ENCODE assay signal across 8 mouse cellular contexts in the genomic region with DNA sequence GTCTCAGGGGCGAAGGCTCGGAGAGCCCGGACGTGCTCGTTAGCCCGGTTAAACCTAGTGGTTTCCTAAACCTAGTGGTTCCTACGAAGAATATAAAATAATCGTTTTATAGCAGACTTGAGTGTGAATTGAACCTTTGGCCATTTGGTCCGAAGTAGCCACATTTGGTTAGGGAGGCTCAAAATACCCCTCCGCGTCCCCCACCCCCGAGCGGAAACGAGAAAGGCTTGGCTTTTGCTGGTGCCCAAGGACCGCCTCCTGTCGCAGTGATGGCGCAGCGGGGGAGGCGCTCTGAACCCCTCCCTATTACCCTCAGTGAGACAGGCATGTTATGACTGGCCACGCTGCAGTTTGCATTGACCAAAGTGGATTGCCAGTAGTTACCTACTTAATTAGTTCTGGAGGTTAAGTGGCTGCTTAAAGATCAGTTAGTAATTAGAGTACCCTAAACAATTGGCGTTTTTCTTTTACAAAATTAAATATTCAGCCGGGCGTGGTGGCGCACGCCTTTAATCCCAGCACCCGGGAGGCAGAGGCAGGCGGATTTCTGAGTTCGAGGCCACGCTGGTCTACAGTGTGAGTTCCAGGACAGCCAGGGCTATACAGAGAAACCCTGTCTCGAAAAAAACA. TPM values are rescaled to one million over a fixed set of nuclear protein-coding genes. Genes with fewer than 3 reads are reported as not detected.
A peak's percentile ranks its signal among the peaks of the same experiment; 100 is the strongest.
DNase-seq lines count a peak whose midpoint lies in the region; ATAC-seq and TF ChIP-seq lines count a peak whose summit lies in the region.

No protein-coding gene starts in this region.

- H3K4me3 ChIP-seq in gastrocnemius, adult 2 months: peak overlapping the region; percentile 75
- peak overlapping the region; percentile 90 for H3K4me3 ChIP-seq in hindbrain, postnatal 0 days (ENCODE audit: low read length)
- peak overlapping the region; percentile 98 for H3K4me3 ChIP-seq in megakaryocyte, embryonic 14.5 days (replicated peaks)

- no peaks in the 10 kb centered on the region for H3K9me3 ChIP-seq in hindbrain, postnatal 0 days (ENCODE audit: low read length)
- no peaks in the 10 kb centered on the region for H3K9me3 ChIP-seq in megakaryocyte, embryonic 14.5 days

- peak overlapping the region; percentile 89 for H3K4me2 ChIP-seq in hindbrain, postnatal 0 days (ENCODE audit: low read depth, low read length)

- H3K36me3 ChIP-seq in hindbrain, postnatal 0 days (ENCODE audit: insufficient read depth, low read length): peaks cover 19% of the 10 kb centered on the region
- peaks cover 38% of the 10 kb centered on the region for H3K36me3 ChIP-seq in megakaryocyte, embryonic 14.5 days (replicated peaks; ENCODE audit: low read length)

- intact Hi-C loops in gastrocnemius, adult 2 months (cut with DNase I): no loop called here

- DNase-seq in cerebellum, postnatal 4 days (ENCODE audit: low spot score in 2 of 2): peak; percentile 77 to 84
- DNase-seq in gastrocnemius, adult 2 months: peak; percentile 85
- peak; percentile 90 for DNase-seq in hindbrain, postnatal 0 days (ENCODE audit: low spot score)
- DNase-seq in left cerebral cortex, adult 8-10 months (ENCODE audit: low spot score in 2 of 2): peak; percentile 54 to 79
- DNase-seq in right cerebral cortex, postnatal 10 days (ENCODE audit: low spot score in 2 of 2): peak; percentile 90 to 91
- peak; percentile 74 to 87 for DNase-seq in urinary bladder, postnatal 36 days (ENCODE audit: low spot score in 2 of 2)

- H3K9ac ChIP-seq in hindbrain, postnatal 0 days (replicated peaks; ENCODE audit: low read length): peak overlapping the region; percentile 98

- under 1% methylated on average over 30 of the region's 30 CpGs for WGBS in hindbrain, postnatal 0 days

- H3K4me1 ChIP-seq in hindbrain, postnatal 0 days (ENCODE audit: insufficient read depth, low read length): peaks cover 9% of the 10 kb centered on the region
- peaks cover 45% of the 10 kb centered on the region for H3K4me1 ChIP-seq in megakaryocyte, embryonic 14.5 days

- no peaks in the 10 kb centered on the region for H3K27me3 ChIP-seq in hindbrain, postnatal 0 days (ENCODE audit: insufficient read depth, low read length)
- no peaks in the 10 kb centered on the region for H3K27me3 ChIP-seq in megakaryocyte, embryonic 14.5 days (replicated peaks)

- peak overlapping the region; percentile 98 for H3K27ac ChIP-seq in gastrocnemius, adult 2 months
- H3K27ac ChIP-seq in hindbrain, postnatal 0 days: peak overlapping the region; percentile 98

- no peak for TF ChIP-seq CTCF in gastrocnemius, adult 2 months (IDR thresholded peaks at IDR 0.05)
- no peak for TF ChIP-seq CTCF in hindbrain, postnatal 0 days (IDR thresholded peaks at IDR 0.05; ENCODE audit: low read depth)

- ATAC-seq in activated CD4-positive, CD25-positive, alpha-beta regulatory T cell, adult 4 months: peak; percentile 78
- peak; percentile 67 for ATAC-seq in hindbrain, postnatal 0 days

RNA-seq across cellular contexts. Expression of a gene that starts 1.3 kb away (rescaled TPM):
- polyA plus RNA-seq in activated CD4-positive, CD25-positive, alpha-beta regulatory T cell, adult 4 months (2017; shearing (Covaris generic)): 1,000 to 10,000 TPM; 2,979 to 3,385 TPM
- total RNA-seq in gastrocnemius, adult 2 months (2021): 100 to 1,000 TPM; 205 to 209 TPM
- 2,267 and 2,460 TPM in 2 replicates for total RNA-seq in hindbrain, postnatal 0 days (2014; rRNA removed)
- 5,475 and 5,597 TPM in 2 replicates for polyA plus RNA-seq in hindbrain, postnatal 0 days (2015; fragmentation: Nextera tagmentation; extraction: Ambion mirVana)
- total RNA-seq in left cerebral cortex, adult 8-10 months (2022): 1,000 to 10,000 TPM; 1,587 to 1,877 (median 1,701) TPM
- 18.2 and 172 TPM in 2 replicates for polyA plus RNA-seq in megakaryocyte, embryonic 14.5 days (2012; ENCODE audit: insufficient read depth, low replicate concordance)

RNA-seq across cellular contexts. Expression of a gene that starts 27.6 kb away (rescaled TPM):
- polyA plus RNA-seq in activated CD4-positive, CD25-positive, alpha-beta regulatory T cell, adult 4 months (2017; shearing (Covaris generic)): 10 to 100 TPM; 42.3 to 51.7 TPM
- total RNA-seq in gastrocnemius, adult 2 months (2021): 10 to 100 TPM; 45.4 to 52.0 TPM
- total RNA-seq in hindbrain, postnatal 0 days (2014; rRNA removed): 136 and 149 TPM in 2 replicates
- 27.0 and 29.0 TPM in 2 replicates for polyA plus RNA-seq in hindbrain, postnatal 0 days (2015; fragmentation: Nextera tagmentation; extraction: Ambion mirVana)
- 100 to 1,000 TPM; 199 to 214 (median 211) TPM for total RNA-seq in left cerebral cortex, adult 8-10 months (2022)
- 225 and 608 TPM in 2 replicates for polyA plus RNA-seq in megakaryocyte, embryonic 14.5 days (2012; ENCODE audit: insufficient read depth, low replicate concordance)

RNA-seq across cellular contexts. Expression of a gene that starts 27.7 kb away (rescaled TPM):
- 100 to 1,000 TPM; 207 to 221 TPM for polyA plus RNA-seq in activated CD4-positive, CD25-positive, alpha-beta regulatory T cell, adult 4 months (2017; shearing (Covaris generic))
- 10 to 100 TPM; 44.2 to 70.3 TPM for total RNA-seq in gastrocnemius, adult 2 months (2021)
- total RNA-seq in hindbrain, postnatal 0 days (2014; rRNA removed): 75.5 and 95.0 TPM in 2 replicates
- polyA plus RNA-seq in hindbrain, postnatal 0 days (2015; fragmentation: Nextera tagmentation; extraction: Ambion mirVana): 251 and 254 TPM in 2 replicates
- 10 to 100 TPM; 37.9 to 41.3 (median 39.0) TPM for total RNA-seq in left cerebral cortex, adult 8-10 months (2022)
- polyA plus RNA-seq in megakaryocyte, embryonic 14.5 days (2012; ENCODE audit: insufficient read depth, low replicate concordance): 23.2 and 32.7 TPM in 2 replicates

RNA-seq across cellular contexts. Expression of a gene that starts 59.2 kb away (rescaled TPM):
- polyA plus RNA-seq in activated CD4-positive, CD25-positive, alpha-beta regulatory T cell, adult 4 months (2017; shearing (Covaris generic)): 10 to 100 TPM; 20.4 to 21.9 TPM
- 10 to 100 TPM; 19.9 to 23.5 TPM for total RNA-seq in gastrocnemius, adult 2 months (2021)
- 35.9 and 36.9 TPM in 2 replicates for total RNA-seq in hindbrain, postnatal 0 days (2014; rRNA removed)
- 17.1 and 17.9 TPM in 2 replicates for polyA plus RNA-seq in hindbrain, postnatal 0 days (2015; fragmentation: Nextera tagmentation; extraction: Ambion mirVana)
- 100 to 1,000 TPM; 221 to 283 (median 254) TPM for total RNA-seq in left cerebral cortex, adult 8-10 months (2022)
- polyA plus RNA-seq in megakaryocyte, embryonic 14.5 days (2012; ENCODE audit: insufficient read depth, low replicate concordance): 8.7 and 12.9 TPM in 2 replicates

Comparison
In these comparisons a context has a peak if more than half of its experiments do, and no peak if none do; other contexts are left out.
1. Peak in every context shown above with its lines: DNase-seq, ATAC-seq, H3K4me3 ChIP-seq and H3K27ac ChIP-seq.
2. RNA of a gene that starts 1.3 kb away (total RNA-seq): 2,267 to 2,460 TPM in hindbrain, postnatal 0 days and 1,587 to 1,877 TPM in left cerebral cortex, adult 8-10 months; 205 to 209 TPM in gastrocnemius, adult 2 months; every median in the first group is over 4 times any median in the second.